Mouse (Mus musculus): ENCODE data around the gene Zfp961.
A peak's percentile ranks its signal among the peaks of the same experiment; 100 is the strongest.
"Not testable (repeated sequence)": the region's sequence is repeated elsewhere in the genome, so short reads cannot be mapped to it uniquely, and the experiment has no call there.

Gene Zfp961

DNA sequence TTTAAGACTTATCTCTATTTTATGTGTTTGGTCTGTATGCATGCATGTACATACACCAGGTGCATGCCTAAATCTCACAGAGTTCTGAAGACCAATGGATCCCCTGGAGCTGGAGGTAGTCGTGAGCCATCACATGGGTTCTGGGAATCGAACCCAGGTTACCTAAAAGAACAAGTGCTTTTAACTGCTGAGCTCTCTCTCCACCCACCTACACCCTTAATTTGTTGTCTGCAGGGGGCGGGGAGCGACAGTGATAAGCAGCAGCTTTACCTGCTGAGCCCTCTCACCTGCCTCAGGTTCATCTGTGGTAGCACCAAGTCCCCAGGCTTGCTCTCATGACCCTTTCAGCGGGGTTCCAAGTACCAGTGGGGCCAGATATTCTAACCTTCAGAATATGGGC is 11.0 kb downstream of the Zfp961 start:
- DNase-seq (ENCODE audit: low spot score) = no peak

- DNase-seq (ENCODE audit: low spot score) = no peak
Measured at GRCm38 (mm10) chr8:71964051-71964450, 13.2 kb downstream of the Zfp961 start.

GRCm38 (mm10) chr8:71965166-71965565 is 14.3 kb downstream of the Zfp961 start:
- DNase-seq (ENCODE audit: low spot score) = no peak

GRCm38 (mm10) chr8:71966411-71966810 is 15.6 kb downstream of the Zfp961 start:
- DNase-seq (ENCODE audit: low spot score) = no peak

GRCm38 (mm10) chr8:71967261-71967660 is 16.4 kb downstream of the Zfp961 start:
- DNase-seq (ENCODE audit: low spot score) = no peak

GRCm38 (mm10) chr8:71968100-71968499 is 17.3 kb downstream of the Zfp961 start:
- DNase-seq (ENCODE audit: low spot score) = no peak

GRCm38 (mm10) chr8:71968636-71969035 is 17.8 kb downstream of the Zfp961 start:
- DNase-seq (ENCODE audit: low spot score) = no peak

- DNase-seq (ENCODE audit: low spot score) = no peak
Measured at GRCm38 (mm10) chr8:71971945-71972344, 21.1 kb downstream of the Zfp961 start.

GRCm38 (mm10) chr8:71974211-71974610 is 23.4 kb downstream of the Zfp961 start:
- no peak for DNase-seq (ENCODE audit: low spot score)

DNA sequence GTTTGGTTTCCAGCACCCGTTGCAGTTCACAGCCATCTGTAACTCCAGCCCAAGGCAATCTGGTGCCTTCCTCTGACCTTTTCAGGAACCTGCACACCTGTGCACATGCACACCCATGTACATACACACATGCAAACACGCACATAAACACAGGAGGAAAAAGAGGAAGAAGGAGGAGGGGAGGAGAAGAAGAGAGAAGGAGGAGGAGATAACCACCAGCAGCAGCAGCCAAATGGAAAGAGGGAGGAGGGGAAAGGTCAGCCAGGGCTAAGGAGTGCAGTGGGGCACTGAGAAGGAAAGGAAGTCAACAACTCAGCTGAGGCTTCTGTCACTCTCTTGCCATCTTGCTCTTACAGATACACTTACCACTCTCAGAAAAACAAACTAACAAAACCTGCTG is 30.2 kb downstream of the Zfp961 start:
- DNase-seq (ENCODE audit: low spot score) = no peak

GRCm38 (mm10) chr8:71981456-71981855 is 30.6 kb downstream of the Zfp961 start:
- no peak for DNase-seq (ENCODE audit: low spot score)

DNA sequence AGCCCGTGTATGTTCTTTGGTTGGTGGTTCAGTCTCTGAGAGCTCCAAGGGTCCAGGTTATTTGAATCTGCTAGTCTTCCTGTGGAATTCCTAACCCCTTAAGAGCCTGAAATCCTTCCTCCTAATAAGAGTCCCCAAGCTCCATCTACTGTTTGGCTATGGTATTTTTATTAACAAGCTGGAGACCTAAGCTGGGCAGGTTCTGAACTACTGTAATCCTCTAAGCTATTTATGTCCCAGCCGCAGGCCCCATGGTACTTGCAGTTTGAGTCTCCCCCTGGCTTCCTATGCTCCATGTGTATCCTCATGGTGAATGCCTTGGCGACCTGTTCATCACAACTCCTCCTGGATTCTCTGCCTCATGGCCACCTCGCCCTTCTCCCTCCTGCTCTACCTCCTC is 33.8 kb downstream of the Zfp961 start:
- no peak for DNase-seq (ENCODE audit: low spot score)

DNA sequence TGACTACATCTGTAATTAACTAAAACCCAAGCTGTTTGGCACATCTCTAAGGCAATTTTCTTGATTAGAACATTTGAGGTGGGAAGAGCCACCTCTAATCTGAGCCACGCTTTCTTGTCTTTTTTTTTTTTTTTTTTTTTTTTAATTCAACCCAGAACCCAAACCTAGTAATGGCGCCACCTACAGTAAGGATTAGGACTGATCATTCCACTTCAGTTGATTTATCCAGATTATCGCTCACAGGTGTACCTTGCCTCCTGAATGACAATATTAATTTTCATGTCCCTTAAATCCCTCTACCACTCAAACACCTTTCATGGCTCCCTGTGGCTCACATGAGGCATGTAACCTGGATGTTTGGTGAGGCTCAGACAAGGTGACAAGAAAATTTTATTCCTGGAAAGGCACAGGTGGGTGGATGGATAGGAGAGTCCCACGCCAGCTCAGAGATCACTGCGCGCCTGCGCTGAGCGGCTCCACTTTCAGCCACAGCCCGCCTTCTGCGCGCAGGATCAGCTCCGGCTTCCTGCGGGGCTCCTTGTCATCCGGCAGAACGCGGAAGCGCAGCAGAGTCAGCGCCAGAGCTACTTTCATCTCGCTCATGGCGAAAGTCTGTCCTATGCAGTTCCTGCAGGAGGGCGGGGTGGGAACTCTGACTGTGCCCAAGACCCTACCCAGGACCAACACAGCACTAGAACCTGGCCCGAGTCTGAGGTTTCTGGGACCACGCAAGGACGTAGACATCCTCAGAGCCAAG is 37.5 kb downstream of the Zfp961 start:
- DNase-seq (ENCODE audit: low spot score) = peak; percentile 40

GRCm38 (mm10) chr8:71988867-71989599 is 38.2 kb downstream of the Zfp961 start:
- no peak for DNase-seq (ENCODE audit: low spot score)

- no peak for DNase-seq (ENCODE audit: low spot score)
Measured at GRCm38 (mm10) chr8:71999434-71999833, 48.6 kb downstream of the Zfp961 start.

DNA sequence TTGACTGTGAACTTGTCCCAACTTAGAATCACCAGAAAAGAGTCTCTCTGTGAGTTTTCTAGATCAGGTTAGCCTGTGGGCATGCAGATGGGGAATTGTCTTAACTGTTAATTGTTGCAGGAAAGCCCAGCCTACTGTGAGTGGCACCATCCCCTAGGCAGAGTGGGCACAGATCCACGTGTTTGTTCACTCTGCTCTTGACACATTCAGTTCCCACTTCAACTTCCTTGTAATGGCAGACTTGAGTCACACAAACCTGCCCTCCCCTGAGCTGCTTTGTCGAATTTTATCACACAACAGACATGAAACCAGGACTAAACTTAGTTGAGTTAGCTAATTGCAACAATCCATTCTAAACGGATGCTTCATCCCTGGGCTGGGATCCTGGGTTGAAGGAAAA is 49.4 kb downstream of the Zfp961 start:
- DNase-seq (ENCODE audit: low spot score) = no peak

- no peak for DNase-seq (ENCODE audit: low spot score)
Measured at GRCm38 (mm10) chr8:72002942-72003341, 52.1 kb downstream of the Zfp961 start.

- DNase-seq (ENCODE audit: low spot score) = no peak
Measured at GRCm38 (mm10) chr8:72005912-72006311, 55.1 kb downstream of the Zfp961 start.

- no peak for DNase-seq (ENCODE audit: low spot score)
Measured at GRCm38 (mm10) chr8:72006763-72007162, 55.9 kb downstream of the Zfp961 start.

GRCm38 (mm10) chr8:72008134-72008641 is 57.4 kb downstream of the Zfp961 start:
- DNase-seq (ENCODE audit: low spot score) = no peak

DNA sequence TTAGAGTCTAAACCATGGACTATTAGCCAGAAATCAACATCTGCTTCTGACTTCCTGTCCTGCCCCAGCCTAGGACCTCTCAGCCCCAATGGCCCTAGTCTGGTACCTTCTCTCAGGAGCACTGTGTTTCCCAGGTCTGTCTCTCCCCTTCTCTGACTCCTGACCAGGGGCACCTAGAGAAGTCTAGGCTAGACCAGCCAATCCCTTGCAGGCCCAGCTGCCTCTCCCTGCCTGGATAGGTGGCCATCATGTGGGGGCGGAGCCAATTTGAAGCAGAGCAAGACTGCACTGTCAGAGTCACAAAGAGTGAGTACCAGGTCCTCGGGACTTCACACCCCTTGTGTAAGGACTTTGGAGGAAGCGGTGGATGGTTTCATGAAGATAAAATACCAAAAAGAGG is 58.6 kb downstream of the Zfp961 start, which contains the start of gene Cyp4f18:
TSS of gene Cyp4f18 (minus strand) at position 154 of the 400 bp plus-strand sequence.
- DNase-seq (ENCODE audit: low spot score) = no peak

DNA sequence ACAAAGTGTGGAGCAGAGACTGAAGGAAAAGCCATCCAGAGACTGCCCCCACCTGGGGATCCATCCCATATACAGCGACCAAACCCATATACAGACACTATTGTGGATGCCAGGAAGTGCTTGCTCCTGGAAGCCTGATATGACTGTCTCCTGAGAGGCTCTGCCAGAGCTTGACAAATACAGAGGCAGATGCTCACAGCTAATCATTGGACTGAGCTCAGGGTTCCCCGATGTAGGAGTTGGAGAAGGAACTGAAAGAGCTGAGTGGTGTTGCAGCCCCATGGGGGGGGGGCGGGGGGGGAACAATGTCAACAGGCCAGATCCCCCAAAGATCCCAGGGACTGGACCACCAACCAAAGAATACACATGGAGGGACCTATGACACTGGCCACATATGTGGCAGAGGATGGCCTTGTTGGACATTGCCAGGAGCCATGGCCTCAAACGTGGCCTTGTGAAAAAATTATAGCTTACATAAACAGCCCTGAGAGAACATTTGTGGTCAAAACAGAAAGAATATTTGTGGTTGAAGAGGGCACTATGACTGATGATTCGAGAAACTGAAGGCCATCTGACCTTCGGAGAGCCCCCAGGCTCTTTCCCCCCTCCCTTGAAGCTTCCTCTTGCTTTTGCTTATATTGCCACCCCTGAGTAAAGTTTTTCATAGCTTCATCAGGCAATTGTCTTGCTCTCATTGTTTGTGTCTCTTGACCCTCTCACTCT is 62.8 kb downstream of the Zfp961 start:
- peak; percentile 58 for DNase-seq (ENCODE audit: low spot score)

DNA sequence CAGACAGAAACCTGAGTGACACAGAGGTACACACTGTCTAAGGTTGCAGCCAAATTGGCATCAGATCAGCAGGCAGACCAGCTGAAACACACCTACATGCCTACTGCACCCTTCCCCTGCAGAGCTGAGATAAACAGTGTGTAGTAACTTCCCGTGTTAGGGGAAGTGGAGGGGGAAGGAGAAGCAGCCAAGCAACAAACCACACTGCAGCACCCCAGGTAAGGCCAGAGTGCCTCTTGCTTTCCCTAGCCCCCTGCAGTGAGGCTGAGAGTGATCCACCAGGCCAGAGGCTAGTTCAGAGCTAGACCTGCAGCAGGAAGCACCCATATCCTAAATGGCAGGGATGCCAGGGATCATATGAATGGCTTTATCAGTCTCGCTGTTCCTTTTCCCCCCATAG is 66.5 kb downstream of the Zfp961 start:
- DNase-seq (ENCODE audit: low spot score) = not testable (repeated sequence)

Measured in ovary, adult 18-20 months (tissue).